Mouse (Mus musculus) skeletal muscle tissue, adult 2 months (tissue): ENCODE measurements around the gene Gtf2a1.
A peak's percentile ranks its signal among the peaks of the same experiment; 100 is the strongest.
"Not testable (repeated sequence)": the region's sequence is repeated elsewhere in the genome, so short reads cannot be mapped to it uniquely, and the experiment has no call there.

ENCODE experiments used
- DNase-seq: peaks from one replicate; pipeline ENCODE4 v3.0.0-alpha.2; 2012; ENCODE audit warnings: low read depth, low spot score

Gtf2a1 gene

DNA sequence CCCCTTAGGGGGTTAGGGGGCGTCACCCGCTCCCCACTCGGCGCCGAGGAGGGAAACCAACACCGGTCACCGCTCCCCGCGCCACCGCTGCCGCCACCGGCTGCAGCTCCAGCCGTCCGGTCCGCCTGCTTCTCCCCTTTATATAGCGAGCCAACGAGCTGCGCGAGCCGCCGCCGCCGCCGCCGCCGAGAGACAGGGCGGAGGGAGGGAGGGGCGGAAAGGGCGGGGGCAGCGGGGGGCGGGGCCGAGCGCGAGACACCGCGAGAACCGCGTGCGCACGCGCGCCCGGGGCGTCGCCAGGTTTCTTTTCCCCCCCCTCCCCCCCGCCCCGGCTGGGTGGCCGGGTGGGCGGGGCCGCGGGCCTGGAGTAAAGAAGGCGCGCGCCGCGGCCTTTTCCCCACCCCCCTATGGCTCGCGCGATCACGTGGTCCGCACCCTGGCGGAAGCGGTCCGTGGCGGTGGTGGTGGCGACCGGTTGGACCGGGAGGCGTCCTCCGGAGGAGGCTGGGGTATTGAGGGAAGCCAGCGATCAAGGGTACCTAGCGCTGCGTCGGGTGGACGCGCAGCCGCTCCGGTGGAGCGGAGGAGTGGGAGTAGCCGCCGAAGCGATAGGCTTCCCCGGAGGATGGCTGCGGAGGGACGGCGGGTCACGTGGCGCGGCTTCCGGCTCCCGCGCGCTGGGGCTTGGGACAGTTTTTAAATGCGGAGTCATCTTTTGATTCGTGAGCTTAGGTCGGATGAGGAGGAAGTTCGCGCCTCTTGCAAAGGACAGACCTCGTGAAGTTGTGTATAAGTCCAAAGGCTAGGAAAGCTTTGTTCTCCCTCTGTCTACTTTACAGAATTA lies at the start of gene Gtf2a1:
Gtf2a1 (minus strand) TSS at position 641 of the 844 bp plus-strand sequence.
- DNase-seq, result peak; percentile 95

DNA sequence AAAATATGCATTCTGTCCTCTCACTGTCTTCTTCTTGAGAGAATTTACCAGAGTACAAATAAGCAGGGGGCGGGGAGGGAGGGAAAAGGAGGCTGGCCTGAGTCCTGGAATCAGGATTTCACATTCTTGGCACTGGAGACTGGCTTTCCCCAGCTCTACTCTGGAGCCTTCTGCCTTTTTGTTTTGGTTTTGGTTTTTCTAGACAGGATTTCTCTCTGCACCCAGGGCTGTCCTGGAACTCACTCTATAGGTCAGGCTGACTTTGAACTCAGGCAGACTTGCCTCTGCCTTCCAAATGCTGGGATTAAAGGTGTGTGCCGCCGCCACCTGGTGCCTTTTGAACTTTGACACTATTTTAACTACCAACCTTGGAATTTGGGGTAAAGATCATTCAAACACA lies 48.1 kb upstream of the Gtf2a1 start:
- DNase-seq, result peak; percentile 45

DNA sequence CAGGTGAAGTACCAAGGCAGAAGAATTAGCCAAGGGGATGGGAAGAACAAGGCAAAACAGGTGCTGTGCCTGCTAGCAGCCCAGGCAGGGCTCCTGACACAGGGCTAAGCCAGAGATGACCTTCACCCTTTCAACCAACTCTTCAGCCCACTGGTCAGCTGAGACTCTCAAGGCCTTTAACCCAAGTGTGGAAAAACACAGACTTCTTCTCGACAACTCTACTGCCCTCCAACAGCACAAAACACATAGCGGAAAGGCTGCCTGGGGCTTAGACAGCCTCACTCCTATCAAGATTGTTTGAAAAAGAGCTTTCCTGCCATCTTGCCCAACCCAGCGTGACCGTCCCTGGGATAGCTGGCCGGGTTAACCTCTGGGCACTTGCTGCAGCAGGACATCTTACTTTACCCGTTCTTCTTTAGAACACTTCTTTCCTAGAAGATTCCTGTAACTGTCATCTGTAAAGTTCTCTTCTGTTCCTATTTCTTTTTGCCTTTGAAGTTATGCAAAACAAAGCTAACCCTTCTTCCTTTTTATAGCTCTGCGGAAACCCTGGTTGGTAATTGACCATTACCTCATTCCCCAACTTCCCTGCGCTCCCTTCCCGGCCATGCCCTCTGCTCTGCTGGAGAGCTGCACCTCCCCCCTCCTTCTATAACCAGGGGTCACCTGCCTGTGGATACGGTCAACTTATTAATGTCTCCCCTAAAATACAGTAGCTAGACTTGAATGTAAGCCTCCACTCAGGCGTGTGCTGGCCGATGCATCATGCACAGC lies 47.0 kb upstream of the Gtf2a1 start:
- DNase-seq, result no peak

DNA sequence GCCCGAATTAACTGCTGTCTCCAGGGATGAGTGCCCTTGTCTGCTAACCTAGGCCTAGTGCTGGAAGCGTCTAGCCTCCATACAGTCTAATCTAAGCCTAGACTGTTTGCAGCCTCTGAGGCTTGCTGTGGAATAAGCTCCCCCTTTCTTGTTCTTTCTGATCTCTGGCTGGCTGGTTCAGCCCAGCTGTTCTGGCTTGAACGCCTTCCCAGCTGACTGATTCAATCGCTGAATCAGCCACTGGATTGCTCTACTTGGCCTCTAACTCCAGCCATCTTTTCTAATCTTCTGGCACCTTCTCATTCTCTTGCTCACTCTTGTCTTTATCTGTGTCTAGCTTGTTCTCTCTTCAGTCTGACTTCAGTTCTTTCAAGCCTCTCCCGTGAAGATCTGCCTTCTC lies 36.2 kb upstream of the Gtf2a1 start:
- DNase-seq, result no peak

DNA sequence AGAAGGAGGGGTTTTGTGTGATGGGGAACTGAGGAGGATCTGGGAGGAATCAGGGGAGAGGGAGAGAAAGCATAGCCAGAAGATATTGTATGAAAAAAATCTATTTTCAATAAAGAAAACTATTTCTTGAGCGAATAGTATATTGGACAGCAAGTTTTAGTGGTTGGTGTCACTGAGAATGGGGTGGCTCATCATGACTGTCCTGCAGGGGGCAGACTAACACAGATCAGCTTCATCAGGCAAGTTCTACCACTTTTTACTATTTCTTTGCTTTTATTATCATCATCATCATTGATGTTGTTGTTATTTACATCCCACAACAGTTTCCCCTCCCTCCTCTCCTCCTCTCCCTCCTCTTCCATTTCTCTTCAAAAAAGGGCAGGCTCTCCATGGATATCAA lies 34.7 kb upstream of the Gtf2a1 start:
- no peak for DNase-seq

DNA sequence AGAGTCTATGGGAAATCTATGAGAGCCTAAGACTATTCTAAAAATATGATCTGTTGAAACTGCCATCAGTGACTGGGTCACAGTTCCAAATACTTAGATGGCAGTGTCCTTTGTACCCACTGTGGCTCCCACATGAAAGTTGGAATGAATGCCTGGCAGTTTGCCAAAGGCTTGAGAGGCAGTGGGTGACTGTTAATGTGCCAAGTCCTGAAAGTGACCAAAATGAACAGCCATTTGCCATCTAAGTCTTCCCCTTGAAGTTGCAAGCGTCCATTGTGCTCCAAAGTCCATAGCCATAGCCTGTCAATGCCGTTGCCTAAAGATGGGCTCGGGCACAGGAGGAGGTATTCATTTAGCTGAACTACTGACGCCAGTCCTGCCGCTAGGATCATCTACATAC lies 19.1 kb upstream of the Gtf2a1 start:
- no peak for DNase-seq

DNA sequence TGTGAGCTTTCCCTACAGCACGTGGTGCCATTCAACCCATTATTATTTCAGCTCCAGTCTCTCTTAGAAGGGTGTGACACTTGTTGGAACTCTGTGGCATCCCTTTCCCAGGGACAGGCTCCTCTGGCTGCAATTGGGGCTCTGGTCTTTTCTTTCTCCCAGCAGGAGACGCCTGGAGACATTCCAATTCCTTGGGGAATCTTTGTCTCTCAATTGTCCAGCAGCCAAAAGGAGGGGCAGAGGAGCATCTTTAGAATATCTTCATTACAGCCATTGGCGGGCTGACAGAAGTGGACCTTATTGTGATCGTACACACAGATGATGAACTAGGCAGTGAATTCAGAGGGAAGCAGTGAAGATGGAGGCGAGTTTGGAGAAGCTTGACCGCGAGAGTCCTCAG lies 17.4 kb upstream of the Gtf2a1 start:
- no peak for DNase-seq

DNA sequence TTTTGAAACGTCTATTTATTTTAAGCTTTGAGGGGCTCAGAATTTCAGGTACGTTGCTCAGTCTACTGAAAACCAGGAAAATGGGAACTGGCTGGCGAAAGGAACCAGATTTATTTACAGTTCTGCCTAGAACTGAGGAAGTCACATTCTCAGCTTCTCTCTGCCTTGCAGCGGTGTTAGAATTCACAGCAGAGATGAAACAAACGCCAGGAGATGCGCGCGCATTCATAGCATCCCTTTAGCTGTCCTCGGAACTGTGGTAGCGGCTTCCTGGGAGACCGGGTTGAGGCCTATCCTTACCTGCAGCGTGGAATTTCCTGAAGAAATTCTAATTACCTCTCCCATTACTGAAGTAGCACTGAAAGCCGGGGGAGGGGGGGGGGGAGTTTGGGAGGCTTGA lies 16.4 kb upstream of the Gtf2a1 start:
- DNase-seq, result no peak

DNA sequence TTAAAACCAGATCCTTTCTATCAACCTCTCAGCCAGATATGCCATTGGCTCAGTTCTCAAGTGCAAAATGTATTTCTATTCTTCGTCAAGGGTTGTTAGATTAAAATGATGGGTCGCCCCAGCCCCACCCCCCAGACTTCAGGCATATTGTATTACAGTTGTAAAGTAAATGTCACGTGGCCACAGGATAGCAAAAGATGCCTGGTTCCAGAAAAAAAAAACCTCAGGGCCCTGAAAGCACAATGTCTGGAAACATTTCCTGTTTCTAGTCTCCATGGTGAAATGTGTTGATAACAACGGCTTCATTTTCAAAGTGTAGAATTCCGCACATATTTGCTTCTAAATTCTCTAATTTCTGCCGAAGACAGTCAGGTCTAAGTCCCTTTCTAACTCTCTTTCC lies 14.3 kb upstream of the Gtf2a1 start:
- no peak for DNase-seq

DNA sequence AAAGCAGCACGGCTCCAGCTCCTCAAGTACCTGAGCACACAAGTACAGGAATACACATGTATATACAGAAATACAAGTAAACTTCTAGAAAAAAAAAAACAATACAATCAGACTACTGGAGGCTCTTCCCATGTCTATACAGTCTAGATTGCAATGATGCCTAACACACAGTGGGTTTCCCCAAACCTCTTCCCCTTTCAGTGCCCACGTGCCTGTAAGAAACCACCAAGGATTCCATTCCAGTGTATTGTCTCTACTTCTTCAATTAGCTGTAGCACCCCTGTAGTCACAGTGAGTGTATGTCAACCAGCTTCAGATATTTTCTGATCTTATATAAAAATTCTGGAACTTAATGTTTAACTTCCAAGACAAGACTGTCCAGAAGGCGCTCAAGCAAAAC lies 1.8 kb upstream of the Gtf2a1 start:
- DNase-seq, result no peak

DNA sequence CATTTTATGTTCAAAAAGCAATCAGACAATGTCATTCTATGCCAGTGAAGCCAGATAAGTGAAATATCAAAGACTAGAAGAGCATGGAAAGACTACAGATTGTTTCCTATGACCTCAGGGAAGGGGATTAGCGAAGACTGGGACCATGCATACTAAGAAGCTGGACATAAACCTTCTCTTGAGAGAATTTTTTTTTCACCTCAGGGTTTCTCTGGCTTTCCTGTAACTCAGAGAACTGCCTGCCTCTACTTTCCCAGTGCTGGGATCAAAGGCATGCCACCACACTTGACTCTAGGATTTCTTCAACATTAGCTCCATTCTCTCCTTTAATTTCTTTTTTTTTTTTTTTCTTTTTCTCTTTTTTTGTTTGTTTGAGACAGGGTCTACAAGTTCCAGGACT lies 904 bp upstream of the Gtf2a1 start:
- DNase-seq, result no peak

DNA sequence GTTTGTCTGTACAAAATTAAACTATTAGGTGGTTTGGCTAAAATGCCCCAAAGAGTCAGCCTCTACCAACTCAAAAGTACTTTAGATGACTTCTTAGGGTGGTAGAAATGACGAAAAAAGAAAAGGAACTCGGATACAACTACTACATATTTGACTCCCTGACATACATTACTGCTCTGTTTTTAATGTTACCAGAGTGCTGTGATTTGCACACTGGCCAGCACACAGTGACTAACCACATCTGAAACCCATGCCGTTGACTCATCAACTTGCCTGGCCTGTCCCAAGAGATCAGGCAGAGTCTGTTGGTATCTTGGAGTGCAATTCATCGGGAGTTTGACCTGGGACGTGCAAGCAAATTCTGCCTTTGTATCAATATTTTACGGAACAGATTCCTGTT lies 429 bp upstream of the Gtf2a1 start:
- DNase-seq, result peak; percentile 57

DNA sequence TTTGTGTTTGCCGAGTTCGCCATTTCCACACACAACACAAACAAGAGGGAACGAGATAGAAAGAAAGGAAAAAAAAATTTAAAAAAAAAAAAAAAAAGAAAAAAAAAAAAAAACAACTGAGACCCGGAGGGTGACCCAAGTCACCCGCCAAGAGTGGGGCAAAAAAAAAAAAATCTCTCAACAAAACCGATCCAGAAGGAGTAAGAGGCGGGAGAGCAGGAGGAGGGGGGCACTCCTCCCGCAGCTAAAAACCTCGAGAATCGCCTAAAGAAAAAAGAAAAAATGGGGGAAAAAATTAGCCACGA lies 793 bp downstream of the Gtf2a1 start:
- no peak for DNase-seq

DNA sequence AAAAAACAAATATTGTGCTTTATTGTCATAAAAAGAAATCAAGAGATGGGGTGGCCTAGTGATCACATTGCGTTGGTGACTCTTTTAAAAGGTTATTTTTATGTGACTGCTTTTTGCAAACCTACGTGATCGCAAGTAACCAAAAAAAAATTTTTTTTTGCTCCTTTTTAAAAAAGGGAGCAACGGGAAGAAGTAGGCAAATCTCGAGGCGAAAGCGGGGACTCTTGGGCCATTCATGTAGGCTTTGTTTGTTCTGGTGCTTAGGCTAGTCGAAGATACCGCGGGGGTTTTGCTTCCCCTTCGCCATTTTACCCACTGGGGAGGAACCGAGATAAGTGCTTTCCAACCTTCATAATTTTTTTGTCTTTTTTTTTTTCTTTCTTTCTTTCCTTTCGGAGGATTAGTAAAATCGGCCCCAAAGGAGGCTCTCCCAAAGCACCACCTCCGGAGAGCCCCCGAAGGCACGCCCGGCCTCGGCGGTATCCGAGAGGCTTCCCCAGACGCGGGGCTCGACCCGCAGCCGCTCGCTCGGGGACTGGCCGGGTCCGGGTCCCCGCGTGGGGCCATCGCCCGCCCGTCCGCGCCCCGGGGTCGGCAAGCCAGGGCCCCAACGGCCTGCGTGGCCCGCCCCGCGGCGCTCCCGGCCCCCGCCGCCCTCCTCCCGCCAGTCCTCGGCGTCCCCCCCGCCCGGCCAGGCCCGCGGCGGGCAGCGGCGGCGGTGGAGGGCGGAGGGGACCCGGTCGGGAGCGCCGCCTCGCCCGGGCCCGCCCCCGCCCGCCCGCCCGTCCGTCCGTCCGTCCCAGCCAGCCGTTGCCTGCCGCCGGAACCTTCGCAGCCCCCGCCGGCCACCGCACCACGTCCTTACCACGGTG lies 1.4 kb downstream of the Gtf2a1 start:
- peak; percentile 25 for DNase-seq

DNA sequence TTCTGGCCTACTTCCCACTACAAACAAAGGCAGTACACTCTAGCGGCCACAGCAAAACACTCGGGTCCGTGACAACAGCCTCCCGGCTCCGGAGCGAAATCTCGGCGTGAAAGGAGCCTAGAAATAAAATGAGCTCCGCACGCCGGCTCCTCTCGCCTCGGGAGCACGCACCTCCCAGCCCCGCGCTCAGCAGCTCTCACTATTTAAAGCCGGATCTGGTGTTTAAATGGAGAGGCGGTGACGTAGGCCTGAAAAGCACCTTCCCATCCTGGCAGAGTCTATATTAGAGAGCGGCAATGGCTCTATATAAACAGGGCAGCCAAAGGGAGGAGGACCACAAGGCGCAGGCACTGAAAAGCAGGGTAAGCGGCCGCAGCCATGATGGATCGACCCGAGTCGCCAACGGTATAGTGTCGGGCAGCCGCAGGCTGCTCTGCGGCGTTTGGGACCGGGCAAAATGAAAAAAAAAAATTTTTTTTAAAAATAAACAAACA lies 2.1 kb downstream of the Gtf2a1 start:
- peak; percentile 97 for DNase-seq

DNA sequence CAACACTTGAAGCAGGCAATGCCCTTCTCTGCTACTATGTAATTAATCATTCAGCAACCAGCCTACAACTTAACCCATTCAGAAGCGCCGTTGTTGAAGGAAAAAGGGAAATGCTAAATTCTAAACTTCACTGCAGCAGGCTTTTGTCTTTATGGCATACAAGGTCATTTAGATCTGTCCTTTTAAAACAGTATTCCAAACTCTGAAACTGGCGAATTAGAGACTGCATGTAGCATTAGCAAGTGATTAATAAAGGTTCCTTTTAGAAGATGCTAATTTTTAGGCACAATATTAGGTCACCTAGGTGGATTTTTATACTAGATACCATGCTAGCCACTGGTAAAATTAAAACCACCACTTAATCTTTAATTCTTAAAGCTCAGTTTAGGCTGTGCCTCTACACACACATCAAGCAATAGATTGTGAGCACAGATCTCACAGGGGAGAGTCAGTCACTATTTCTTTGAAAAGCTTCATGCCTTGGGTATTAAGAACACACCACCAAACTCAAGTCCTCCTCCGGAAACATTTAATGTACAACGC lies 2.7 kb downstream of the Gtf2a1 start:
- no peak for DNase-seq

DNA sequence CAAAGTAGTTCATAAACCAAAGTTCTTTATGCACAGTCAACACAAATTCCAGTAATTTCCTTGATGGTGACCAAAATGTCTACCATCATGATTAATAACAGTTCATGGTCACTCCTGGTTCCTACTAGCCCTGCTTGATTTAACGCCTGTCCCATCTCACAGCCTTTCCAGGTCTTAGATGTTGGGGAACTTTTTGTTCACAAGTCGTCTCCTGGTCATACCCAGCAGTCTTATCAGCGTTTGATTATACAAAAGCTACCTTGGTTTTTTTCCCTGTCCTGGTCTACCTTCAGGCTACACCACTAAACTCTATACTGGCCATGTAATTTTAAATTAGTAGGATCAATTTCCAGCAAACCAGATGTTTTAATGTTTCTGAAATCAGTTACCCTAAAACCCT lies 3.2 kb downstream of the Gtf2a1 start:
- no peak for DNase-seq

DNA sequence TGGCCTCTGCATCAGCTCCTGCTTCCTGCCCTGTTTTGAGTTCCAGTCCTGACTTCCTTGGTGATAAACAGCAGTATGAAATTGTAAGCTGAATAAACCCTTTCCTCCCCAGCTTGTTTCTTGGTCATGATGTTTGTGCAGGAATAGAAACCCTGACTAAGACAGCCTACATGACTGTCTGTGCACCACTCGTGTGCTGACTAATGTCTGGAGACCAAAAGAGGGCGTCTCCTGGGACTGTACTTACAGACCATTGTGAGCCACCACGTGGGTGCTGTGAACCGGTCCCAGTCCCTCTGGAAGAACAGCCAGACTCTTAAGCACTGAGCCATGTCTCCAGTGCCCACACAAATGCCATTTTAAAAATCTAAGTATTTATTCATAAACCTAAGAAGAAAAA lies 4.5 kb downstream of the Gtf2a1 start:
- not testable (repeated sequence) for DNase-seq

DNA sequence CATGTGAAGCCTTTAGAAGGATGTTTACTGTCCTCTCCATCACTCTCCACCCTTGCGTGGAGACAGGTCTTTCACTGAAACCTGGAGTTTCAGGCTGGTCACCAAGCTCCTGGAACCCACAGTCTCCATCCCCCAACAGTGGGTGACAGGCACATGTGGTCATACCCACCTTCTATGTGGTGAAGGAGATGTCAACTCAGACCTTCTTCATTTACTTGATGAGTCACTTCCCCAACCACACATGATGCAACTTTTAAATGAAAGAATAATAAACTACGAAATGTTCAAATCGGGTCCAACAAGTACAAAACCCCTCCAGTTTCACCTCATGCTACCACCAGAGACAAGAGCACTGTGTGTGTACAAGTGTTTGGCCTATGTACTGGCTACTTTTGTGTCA lies 5.1 kb downstream of the Gtf2a1 start:
- no peak for DNase-seq

DNA sequence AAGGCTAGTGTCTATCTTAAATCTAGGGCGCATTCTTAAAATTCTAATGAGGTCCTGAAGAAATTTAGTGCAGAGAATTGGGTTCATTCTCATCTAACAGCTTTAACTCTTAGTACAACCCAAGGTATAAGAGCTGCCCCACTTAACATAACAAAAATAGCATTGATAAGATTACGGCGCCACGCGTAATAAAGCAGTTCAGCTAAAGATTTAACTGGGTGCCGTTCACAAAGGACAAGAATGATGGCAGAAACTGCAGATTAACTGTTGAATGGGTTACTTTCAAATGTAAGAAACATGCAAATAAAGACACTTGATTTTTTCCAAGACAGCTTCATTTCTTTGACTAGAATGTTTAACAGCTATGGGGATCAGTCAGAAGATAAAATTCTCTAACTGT lies 6.9 kb downstream of the Gtf2a1 start:
- DNase-seq, result no peak

DNA sequence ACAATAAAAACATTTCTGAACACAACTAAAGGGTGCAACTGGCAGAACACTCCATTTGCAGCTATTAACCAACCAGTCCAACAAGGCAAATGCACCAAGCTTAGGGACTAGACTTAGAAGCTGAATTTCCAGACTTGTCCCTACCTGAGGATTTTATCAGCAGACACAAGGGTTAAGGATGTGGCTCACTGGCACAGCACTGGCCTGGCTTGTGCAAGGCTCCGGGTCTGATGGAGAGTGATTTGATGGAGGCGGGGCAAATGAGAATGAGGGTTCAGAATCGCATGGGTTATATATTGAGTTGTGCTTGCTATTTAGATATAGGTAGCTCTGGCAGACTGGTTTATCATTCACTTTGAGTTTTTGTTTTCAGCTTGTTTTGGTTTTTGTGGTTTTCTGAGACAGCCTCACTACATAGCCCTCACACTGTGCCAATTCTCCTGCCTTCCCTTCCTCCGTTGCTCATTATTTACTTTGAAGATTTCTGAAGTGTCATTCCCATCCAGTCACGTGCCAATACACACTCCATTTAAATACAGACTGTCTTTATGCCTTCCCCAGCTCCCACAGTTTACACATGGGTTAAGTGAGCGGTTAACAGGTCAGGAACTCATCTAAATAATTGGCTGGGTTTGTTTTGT lies 7.8 kb downstream of the Gtf2a1 start:
- DNase-seq, result no peak
